Mouse (Mus musculus) urinary bladder, postnatal 14 days (tissue): ENCODE results near the gene Oaf.

Experiments used
- DNase-seq: peaks from one replicate; pipeline ENCODE4 v3.0.0; 2021; ENCODE audit warnings: low spot score

Oaf gene

DNA sequence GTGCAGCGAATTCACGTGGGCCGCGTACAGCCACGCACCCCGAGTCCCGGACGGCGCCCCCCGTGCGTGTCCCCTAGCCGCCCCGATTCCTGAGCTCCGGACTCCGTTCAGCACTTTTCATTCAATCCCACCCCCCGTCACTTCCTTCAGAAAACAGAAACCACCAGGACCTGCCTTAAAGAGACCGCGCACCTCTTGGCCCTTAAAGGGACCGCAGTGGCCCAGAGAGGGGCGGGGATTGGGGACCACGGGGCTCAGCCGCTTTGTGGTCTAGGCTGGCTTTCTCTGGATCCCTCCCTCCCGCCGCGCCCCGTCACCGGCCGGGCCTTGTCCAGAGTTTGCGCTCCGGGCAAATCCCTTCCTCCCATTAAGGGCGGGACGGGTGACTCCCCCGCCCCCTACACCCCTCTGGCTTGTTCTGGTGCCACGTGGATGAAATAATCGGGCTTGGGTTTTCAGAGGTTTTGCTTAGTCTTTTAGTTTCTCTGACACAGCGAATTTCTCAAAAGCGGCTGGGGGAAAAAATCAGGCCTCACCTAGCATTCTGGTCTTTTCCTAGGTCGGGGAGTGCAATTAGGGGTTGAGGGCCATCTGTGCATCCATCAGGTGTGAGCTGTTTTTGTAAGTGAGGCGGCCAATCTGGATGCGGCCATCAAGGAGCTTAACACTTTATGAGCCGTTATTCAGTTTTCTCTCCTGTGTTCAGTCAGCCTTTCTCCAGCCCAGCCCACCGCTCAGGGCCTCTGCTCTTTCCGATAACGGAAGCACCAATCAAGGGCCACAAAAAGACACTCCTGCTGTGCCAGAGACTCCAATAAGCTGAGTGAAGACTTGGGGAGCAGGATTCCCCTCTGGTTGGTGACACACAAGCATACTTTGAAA is at the start of gene Oaf:
Gene Oaf, minus strand, starts transcription at position 200 of the 882 bp plus-strand sequence.
- peak; percentile 89 for DNase-seq

DNA sequence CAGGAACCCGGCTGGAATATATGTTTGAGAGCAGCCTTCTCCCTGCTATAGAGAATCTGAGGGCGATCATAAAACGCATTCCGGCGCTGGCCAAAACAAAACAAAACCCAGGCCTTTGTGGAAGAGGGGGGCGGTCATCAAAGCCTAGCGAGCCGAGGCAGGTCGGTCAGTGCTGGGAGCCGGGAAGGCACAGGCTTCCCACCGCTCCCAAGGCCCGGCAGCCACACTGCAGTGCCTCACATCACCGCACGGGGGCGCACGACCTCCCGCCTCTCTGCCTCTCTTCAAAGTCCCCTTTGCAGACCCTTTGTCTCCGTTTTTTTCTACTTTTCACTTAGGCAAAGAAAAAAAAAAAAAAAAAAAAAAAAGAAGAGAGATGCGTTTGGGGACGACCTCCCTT is 47.2 kb upstream of the Oaf start:
- DNase-seq = peak; percentile 72

DNA sequence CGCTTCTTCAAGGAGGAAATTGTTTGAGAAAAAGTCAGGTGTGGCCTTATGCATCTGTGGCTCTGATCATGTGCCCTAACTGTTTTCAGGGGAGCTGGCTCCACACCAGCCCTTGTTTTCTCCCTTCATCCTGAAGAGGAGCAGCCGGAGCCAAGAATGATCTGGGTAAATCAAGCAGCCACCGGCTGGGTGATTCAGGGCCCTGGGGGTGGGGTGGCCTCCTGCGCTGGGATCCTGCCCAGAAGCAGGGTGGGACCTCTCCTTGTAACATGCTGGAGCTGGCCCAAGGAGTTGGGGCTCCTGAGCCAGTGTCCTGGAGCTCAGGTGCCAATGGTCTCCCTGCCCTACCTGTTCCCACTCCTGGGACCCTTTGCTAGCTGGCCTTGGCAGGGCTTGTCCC is 45.6 kb upstream of the Oaf start:
- DNase-seq = peak; percentile 64

DNA sequence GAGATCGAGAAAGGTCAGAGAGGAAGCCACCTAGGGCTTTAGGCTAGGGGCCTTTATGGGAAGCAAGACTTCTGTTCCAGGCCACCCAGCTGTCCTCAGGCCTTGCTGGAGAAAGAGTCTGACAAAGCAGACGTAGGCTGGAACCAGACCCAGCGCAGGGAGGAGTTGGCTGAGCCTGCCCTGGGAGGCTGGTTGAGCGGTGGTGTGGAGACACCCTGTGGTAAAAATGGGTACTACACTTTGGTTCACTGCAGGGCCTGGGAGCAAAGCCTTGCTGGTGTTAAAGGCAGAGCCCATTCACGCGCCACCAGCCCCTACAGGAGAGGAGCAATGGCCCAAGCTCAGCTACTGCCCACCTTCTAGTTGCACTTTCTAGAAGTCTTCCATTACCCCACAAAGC is 44.6 kb upstream of the Oaf start:
- peak; percentile 86 for DNase-seq

DNA sequence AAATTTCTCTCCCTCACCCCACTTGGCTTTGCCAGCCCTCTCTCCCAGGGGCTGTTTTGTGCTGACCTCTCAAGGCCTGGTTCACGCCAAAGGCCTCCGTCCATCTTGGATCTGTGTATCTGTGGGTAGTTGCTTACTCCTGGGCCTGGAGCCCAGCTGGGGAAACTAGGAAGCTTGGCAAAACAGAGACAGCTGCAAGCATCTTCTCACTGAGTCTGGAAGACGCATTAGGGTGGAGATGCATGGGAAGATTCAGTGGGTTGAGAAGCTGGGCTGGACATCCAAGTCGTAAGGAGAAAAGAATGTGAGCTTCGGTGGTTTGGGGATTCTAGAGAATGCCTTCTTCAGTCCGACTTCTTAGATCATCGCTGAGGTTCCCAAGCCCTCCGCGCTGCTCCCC is 34.0 kb upstream of the Oaf start:
- no peak for DNase-seq

DNA sequence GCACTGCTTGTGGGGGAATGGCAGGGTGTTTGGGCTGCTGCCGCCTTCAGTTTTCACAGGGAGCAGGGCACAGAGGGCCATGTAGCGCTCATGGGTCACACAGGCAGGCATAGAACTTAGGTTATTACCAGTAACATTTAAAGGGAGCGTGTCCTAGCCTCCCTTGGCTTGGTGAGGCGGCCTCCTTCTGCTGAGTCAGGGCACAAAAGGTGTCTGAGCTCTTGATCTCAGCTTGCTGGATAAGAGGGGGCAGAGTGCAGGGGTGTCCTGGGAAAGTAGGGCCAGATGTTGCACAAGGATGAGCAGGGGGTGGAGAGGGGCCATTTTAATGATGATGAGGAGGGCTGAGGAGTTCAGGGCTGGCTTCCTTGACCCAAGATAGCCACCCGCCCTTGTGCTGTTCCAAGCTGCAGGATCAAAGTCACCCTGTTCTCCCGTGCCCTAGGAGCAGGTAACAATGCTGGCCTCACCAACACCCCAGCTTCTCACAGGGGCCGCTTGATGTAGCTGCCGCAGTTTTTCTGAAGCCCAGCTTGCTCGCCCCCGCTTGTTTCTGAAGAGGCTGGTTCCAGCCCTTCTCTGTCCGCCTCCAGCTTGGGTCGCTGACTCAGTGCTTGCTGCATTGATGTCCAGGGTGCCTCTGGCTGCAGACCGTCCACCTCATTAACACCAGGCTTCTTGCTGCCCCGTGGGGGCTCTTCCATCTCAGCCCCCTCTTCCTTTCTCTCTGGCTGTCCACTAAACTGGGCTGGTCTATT is 32.2 kb upstream of the Oaf start:
- DNase-seq = no peak

DNA sequence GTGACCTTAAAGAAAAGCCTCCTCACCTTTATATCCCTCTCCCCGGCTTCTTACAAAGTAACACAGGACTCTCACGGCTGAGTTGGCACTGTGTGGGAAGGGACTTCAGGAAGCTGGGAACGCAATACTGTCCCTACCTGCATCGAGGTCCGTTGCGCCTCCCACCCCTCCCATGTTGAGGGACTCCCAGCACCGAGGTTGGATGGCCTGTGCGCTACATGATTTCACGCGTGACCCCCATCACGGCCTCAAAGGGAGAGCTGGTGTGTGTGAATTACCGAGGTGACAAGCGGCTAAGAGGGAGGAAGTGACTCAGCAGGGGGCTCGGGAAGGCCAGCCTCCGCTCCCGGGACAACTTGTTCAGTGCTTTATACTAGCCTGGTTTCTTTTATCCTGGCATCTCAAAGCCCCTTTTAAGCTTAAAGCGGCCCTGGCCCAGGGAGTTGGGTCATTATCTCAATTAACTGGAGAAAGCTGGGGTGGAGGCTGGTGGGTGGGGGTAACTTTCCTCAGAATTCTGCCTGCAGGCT is 31.1 kb upstream of the Oaf start:
- DNase-seq = no peak

DNA sequence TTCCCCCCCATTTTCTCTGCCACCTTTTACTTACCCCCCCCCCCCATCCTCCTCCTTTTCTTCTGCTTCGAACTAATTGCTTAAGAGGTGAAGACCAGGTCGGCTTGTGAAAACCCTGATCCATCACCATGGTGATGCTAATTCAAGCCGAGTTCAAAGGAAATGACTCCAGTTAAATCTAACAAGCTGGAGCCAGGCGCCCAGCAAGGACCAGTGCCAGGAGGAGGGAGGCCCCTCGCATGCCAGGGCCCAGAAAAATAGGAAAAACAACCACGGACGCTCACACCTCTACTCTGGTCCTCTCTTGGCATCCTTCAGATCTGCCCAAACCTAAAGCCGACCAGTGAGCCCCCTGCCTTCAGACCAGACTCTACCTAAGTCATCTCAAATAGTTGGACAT is 29.5 kb upstream of the Oaf start:
- DNase-seq = no peak

DNA sequence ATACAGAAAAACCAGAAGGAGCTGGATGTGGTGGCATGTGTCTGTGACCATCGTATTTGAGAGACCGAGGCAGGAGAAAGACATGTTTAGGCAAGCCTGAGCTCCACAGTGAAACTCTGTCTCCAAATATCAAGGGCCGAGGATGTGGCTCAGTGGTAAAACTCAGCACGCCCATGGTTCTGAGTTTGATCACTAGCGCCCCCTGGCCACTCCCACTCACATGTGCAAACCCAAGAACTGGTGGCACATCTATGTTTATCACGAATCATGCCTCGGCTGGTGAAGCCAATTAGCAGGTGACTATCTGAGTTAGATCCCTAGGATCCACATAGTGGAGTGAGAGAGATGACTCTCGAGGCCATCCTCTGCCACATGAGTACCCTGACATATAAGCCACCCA is 27.6 kb upstream of the Oaf start:
- peak; percentile 26 for DNase-seq

DNA sequence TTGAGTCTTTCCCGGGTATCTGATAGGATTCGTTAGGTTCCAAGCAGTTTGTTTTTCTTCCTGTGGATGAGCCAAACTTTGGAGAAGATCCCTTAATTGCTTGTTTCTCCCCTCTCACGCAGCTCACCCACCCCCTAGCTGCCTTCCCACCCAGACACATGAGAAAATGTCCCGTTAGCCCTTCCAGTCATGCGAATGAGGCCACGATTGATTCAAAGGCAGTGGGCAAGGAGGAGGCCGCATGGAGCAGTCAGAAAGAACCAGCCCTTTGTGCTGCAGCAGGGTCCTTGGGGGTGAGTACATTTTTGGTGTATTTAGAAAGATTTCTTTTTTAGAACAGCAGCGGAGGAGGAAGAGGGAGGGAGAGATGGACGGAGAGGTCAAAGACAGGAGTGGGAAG is 25.5 kb upstream of the Oaf start:
- DNase-seq = no peak

DNA sequence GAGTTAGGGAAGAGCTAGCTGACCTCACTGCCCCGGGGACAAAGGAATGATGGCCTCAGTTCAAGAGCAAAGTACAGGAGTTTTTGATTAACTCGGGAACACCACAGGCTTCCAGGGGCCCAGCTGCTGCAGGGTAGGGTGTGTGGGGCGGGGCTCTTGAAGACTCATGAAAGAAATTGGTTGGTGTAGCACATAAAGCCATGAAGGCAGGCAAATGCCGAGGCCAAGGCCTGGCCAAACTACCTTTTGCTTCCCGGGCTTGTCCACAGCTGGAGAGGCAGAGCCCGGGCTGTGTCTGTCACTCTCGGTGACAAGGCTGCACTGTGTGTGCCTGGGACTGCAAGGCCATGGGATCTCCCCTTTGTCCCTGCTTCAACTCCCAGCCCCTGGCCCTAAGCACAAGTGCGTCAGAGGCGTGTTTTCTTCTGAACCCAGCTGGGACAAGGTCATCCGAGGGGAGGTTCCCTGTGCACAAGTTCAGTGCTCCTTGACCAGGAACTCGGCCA is 24.3 kb upstream of the Oaf start:
- peak; percentile 30 for DNase-seq

DNA sequence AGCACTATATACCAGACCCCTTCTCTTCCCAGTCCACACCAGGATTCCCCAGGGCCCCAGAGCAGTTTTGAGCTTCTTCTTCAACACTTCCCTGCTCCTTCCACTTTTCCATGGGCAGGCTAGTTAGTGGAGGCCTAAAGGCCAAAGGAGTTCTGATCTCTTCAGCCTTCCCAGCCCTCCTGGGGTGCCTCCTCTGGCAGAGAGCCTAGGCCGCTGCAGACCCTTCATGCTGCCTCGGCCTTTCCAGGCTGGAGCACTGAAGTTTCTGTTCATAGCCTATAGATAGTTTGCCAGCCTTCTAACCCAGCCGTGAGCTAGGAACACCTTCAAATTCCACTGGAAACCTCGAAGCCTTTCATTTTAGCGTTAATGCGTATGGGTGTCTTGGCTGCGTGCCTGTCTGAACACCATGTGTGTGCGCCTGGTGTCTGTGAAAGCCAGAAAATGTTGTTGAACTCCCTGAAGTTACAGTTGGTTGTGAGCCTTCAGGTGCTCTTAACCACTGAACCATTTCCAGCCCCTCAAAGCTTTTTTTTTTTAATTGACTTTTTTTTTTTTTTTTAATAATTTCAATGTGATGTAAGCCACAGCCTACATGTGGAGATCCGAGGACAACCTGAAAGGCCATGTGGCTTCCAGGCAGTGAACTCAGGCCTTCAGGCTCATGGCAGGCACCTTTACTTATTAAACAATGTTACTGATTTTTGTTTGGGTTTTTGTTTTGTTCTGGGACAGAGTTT is 23.3 kb upstream of the Oaf start:
- no peak for DNase-seq

DNA sequence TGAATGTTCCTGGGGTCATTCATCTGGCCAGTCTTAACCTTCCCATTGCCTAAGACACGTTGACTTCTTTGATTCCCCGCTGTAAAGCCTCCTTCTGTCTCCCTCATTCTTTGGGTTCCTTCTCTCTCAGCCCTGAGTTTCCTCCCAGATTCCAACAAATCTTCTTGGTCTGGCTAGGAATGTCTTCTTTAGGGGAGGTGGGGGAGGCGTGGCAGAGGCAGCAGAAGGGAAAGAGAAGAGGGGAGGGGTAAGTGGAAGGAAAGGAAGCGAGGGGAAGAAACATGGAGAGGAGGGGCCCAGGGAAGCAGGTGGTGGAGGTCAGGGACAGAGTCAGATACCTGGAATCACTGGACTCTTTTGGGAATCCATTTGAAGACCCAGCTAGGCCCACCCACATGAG is 22.7 kb upstream of the Oaf start:
- no peak for DNase-seq

DNA sequence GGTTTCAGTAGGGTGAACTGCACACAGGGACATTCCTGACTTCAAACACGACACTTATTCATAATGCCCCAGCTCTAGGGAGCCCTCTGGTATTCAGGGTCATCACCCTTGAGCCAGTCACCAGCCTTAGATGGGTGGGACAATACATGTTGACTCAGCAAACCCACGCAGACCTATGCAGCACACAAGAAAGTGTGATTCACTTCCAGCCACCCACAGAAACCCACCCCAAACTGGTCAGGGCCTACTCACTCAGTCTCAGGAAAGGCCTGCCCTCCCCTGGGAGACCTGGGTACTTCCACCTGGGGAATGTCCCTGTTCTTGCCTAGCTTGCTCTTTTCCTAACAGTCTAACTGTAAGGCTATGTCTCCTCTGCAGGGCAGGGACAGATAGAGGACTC is 22.2 kb upstream of the Oaf start:
- DNase-seq = peak; percentile 19

DNA sequence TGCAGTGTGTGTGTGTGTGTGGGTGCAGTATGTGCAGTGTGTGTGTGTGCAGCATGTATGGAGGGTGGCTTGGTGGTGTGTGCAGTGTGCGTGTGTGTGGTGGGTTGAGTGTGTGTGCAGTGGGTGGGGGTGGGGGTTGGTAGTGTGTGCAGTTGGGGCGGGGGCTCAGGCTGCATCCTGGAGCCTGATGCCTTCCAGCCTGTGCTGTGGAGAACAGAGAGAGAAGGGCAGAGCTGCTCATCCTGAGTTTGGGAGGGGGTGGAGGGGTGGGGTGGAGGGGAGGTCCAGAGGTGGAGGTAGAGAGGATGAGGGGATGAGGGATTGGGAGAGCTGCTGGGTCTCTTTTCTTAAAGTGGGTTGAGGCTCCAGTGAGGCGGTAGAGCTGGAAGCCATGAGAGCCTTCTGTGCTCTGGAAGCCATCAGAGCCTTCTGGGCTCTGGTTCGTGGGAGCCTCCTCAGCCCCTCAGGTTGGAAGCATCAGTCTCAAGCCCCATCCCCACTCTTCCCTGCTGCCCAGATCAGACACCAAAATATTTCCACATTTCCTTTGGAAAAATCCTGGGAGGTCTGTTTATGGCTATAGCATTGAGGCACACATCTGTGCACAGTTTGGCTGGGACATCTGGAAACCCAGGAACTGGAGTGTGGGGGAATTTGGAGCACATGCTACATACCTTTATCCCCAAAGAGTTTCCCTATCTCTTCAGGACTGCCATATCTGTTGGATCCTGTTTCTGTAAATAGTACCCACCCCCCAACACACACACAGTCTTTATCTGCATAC is 21.6 kb upstream of the Oaf start:
- no peak for DNase-seq

DNA sequence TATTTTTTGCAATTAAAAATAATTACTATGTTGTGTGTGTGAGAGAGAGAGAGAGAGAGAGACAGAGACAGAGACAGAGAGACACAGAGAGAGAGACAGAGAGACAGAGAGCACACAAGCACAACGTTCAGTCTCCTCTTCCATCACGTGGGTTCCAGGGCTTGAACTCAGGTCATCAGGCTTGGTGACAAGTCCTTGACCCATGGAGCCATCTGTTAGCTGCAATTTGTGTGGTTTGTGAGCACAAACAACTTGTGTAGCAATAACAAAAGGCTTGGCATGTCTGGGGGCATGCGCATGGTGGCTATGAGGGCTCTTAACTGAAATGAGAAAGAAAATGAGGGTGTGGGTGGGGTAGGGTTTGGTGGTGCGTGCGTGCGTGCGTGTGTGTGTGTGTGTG is 20.9 kb upstream of the Oaf start:
- DNase-seq = no peak

DNA sequence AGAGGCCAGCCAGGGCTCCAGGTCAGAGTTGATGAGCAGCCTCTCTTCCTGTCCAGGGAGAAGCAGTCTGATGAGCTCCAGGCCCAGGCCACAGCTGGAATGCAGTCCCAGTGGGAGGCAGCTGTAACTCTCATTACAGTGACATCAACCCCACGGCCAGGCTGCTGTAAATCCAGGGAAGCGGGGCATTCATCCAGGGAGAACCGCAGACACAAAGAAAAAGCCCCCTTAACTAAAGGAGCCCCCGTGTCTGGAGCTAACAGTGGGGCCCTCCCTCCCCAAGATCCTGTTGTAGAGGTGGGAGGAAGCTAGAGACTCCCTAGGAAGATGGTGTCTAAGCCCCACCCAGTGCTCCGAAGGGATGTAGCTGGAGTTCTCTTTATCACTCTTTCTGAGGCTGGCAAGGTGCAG is 13.6 kb upstream of the Oaf start:
- peak; percentile 23 for DNase-seq

DNA sequence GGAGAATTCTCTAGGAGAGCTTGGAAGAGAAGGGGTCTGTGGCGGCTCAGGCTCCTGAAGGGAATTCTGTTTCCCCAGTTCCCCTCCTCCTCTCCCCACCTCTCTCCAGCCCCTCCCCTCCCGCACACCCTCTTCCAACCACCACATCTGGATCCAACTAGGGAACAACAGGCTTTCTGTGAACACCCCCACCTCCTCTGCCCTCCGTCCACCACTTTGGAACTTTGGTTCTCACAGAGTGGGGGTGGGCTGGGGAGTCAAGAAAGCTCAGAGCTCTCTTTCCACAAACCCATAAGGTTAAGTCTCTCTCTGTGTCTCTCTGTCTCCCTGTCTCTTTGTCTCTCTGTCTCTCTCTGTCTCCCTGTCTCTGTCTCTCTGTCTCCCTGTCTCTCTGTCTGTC is 13.1 kb upstream of the Oaf start:
- DNase-seq = no peak

DNA sequence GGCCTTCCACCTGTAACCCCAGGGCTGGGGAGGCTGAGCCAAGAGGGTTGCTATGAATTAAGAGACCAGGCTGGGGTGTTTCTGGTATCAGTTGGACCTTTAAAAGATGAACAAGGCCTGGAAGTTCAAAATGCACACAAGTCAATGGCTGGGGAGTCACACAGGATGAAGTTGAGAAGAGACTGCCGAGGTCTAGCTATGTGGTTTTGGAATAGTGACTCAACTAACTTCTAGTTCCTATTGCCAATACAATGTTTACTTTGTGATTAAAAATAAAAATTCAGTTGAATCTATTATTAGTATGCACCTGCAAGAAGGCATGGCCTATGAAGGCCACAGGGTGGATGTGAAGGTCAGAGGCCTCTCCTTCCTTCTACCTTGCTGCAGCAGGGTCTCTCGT is 12.1 kb upstream of the Oaf start:
- DNase-seq = no peak

DNA sequence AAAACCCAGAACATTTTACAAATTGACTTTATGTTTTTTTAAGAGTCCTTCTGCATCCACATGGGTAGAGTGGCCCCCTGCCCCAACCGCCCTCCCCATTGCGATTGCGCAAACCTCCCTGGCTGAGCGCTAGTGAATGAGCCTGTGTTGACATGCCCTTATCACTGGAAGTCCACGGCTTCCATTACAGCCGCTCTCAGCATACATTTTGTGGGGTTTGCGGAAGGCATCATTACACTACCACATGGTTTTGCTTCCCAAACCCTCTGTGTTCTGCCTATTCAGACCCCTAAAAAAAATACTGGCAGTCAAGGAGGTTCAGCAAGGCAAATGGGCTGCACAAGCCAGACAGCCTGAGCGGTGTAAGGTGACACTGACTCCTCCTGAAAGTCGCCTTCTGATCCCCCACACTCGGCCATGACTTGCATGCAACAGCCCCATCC is 7.0 kb upstream of the Oaf start:
- DNase-seq = peak; percentile 28

DNA sequence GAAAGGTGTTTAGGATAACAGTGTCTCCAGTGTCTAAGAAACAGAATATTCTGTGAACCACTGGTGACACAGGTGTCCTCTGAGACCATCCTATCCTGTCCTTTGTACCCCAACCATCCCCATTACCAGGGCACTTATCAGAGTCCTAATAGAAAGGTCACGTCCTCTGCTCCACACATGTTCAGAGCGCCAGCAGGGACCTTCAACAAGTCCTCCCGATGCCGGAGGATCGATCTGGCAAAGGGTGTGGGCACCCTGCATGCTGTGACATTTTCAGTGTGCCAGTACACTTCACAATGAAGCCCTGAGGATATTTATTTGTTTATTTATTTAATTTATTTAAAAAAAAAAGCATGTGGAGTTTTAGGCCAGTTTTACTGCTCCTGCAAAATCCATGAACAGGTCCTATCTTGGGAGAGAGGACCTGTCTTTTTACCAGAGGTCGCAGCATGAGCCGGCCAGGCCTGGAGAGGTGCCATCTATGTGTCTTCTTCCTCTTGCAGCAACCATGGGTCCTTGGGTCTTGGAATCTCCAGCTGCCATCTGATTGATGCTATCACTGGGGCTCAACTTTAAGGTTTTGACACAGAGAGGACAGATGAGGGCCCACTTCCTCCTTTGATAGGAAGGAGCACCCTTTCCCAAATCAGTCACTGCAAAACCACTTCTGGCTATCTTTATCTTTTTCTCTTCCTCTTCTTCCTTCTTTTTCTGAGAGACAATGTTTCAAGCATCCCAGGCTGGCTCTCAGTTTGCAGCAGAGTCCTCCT is 6.3 kb upstream of the Oaf start:
- no peak for DNase-seq
